Mouse (Mus musculus): Measurements from ENCODE around the gene Zdhhc5.

Gene Zdhhc5

GRCm38 (mm10) chr2:84646138-84646537, 68.8 kb downstream of the Zdhhc5 start:
- 50% methylated on average over 1 of the region's 1 CpGs for WGBS

- WGBS, result 33% methylated on average over 5 of the region's 5 CpGs
Observed at GRCm38 (mm10) chr2:84638428-84639220, 76.4 kb downstream of the Zdhhc5 start.

Measured in cerebral cortex, adult 2 months (tissue).